ENCODE assay signal across 30 mouse cellular contexts in the genomic region with DNA sequence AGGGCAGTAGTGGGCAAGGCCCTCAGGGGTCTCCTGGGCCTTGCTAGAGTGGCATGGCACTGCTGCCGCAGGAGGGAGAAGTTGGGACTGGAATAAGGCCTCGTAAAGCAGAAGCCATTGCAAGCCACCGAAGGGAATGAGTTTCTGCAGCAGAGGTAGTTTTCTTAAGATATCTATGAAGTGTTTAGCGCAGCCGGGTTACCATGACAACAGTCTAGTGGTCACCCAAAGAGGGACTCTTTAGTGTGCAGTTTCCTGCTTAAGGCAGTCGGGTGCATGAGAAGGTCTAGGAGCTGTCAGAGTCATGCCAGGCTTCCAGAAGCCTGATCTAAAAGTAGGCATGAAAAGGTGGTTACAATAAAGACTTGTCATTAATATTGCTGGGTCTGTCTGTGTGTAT.
A peak's percentile ranks its signal among the peaks of the same experiment; 100 is the strongest.
DNase-seq lines count a peak whose midpoint lies in the region; ATAC-seq and TF ChIP-seq lines count a peak whose summit lies in the region.
"Had no signal": no experiment of that assay in that cellular context is flagged by ENCODE, and none has a peak within 500 bp of the region (broad histone marks: within the 10 kb centered on the region; RNA-seq: fewer than 3 reads in every experiment).

No protein-coding gene starts in this region.

- H3K9ac ChIP-seq in hindbrain, embryonic 13.5 days: no peak overlapping the region
- H3K9ac ChIP-seq in lung, embryonic 15.5 days: no peak overlapping the region
- H3K9ac ChIP-seq in midbrain, embryonic 13.5 days (replicated peaks): no peak overlapping the region
- H3K9ac ChIP-seq: embryonic facial prominence, embryonic 15.5 days; forebrain, embryonic 12.5 days; heart, embryonic 13.5 days; hindbrain, embryonic 15.5 days; intestine, embryonic 15.5 days; liver, embryonic 14.5 days; stomach, embryonic 15.5 days had no signal

- no peak for ATAC-seq in hindbrain, embryonic 13.5 days (ENCODE audit: low FRiP score)
- no peak for ATAC-seq in lung, embryonic 15.5 days (ENCODE audit: borderline replicate concordance, extremely low read depth, low FRiP score, low TSS enrichment)
- no peak for ATAC-seq in midbrain, embryonic 13.5 days
- ATAC-seq: intestine, embryonic 15.5 days had no signal

- no peak for TF ChIP-seq POLR2A in lung, adult 2 months (IDR thresholded peaks at IDR 0.05; ENCODE audit: borderline replicate concordance, extremely low read depth, low read depth, low read length)

- H3K4me2 ChIP-seq in hindbrain, embryonic 13.5 days: no peak overlapping the region
- 0 out of 2 replicates have a peak overlapping the region, but pooled peaks have one; percentile 16 for H3K4me2 ChIP-seq in lung, embryonic 15.5 days
- no peak overlapping the region for H3K4me2 ChIP-seq in midbrain, embryonic 13.5 days (replicated peaks)
- H3K4me2 ChIP-seq: embryonic facial prominence, embryonic 15.5 days; forebrain, embryonic 12.5 days; heart, embryonic 13.5 days; hindbrain, embryonic 15.5 days; intestine, embryonic 15.5 days; stomach, embryonic 15.5 days had no signal

- H3K9me3 ChIP-seq in hindbrain, embryonic 13.5 days: no peaks in the 10 kb centered on the region
- no peaks in the 10 kb centered on the region for H3K9me3 ChIP-seq in hindbrain, embryonic 10.5 days
- no peaks in the 10 kb centered on the region for H3K9me3 ChIP-seq in lung, embryonic 15.5 days
- H3K9me3 ChIP-seq in midbrain, embryonic 13.5 days: no peaks in the 10 kb centered on the region
- H3K9me3 ChIP-seq: embryonic facial prominence, embryonic 10.5 days; embryonic facial prominence, embryonic 15.5 days; forebrain, embryonic 12.5 days; heart, embryonic 13.5 days; hindbrain, embryonic 15.5 days; intestine, embryonic 15.5 days; stomach, embryonic 15.5 days had no signal

- no peak for TF ChIP-seq CTCF in lung, adult 2 months (IDR thresholded peaks at IDR 0.05; ENCODE audit: insufficient read depth, low read length)

- intact Hi-C loops in left cerebral cortex, postnatal 10 days (cut with DNase I): no loop called here

- DNase-seq in hindbrain, embryonic 10.5 days (ENCODE audit: low spot score): no peak
- no peak for DNase-seq in lung, adult 2 months
- peak; percentile 46 for DNase-seq in brain, adult 2 months (ENCODE audit: low read depth, low spot score)
- no peak for DNase-seq in left cerebral cortex, postnatal 10 days (ENCODE audit: extremely low spot score in 1 of 2, low spot score in 2 of 2)
- no peak for DNase-seq in T-cell, adult 2 months (ENCODE audit: low spot score)
- DNase-seq: adrenal gland, adult 8-10 months; B cell, adult 2 months; cerebellum, adult 8-10 months; cerebellum, postnatal 25 days; gastrocnemius, postnatal 14 days; heart, postnatal 14 days; kidney, adult 2 months; kidney, postnatal 36 days; left cerebral cortex, postnatal 4 days; liver; right cerebral cortex, postnatal 25 days; thymus, postnatal 14 days had no signal

- WGBS in hindbrain, embryonic 13.5 days: 84% methylated on average over 6 of the region's 6 CpGs
- WGBS in hindbrain, embryonic 10.5 days: 93% methylated on average over 6 of the region's 6 CpGs
- WGBS in lung, embryonic 15.5 days: 60% methylated on average over 6 of the region's 6 CpGs
- 64% methylated on average over 6 of the region's 6 CpGs for WGBS in lung, adult 2 months
- 86% methylated on average over 6 of the region's 6 CpGs for WGBS in midbrain, embryonic 13.5 days

- 0 out of 2 replicates have a peak overlapping the region, but pooled peaks have one; percentile 12 for H3K27ac ChIP-seq in hindbrain, embryonic 13.5 days
- no peak overlapping the region for H3K27ac ChIP-seq in hindbrain, embryonic 10.5 days
- no peak overlapping the region for H3K27ac ChIP-seq in lung, embryonic 15.5 days
- 0 out of 2 replicates have a peak overlapping the region, but pooled peaks have one; percentile 17 for H3K27ac ChIP-seq in midbrain, embryonic 13.5 days
- H3K27ac ChIP-seq: embryonic facial prominence, embryonic 10.5 days; embryonic facial prominence, embryonic 15.5 days; forebrain, embryonic 12.5 days; heart, embryonic 13.5 days; hindbrain, embryonic 15.5 days; intestine, embryonic 15.5 days; layer of hippocampus, adult 2 months; liver, embryonic 14.5 days; macrophage; stomach, embryonic 15.5 days had no signal

- H3K4me1 ChIP-seq in hindbrain, embryonic 13.5 days (replicated peaks): peaks cover 26% of the 10 kb centered on the region
- H3K4me1 ChIP-seq in hindbrain, embryonic 10.5 days (replicated peaks): 0 out of 2 replicates have a peak, but pooled peaks cover 6% of the 10 kb centered on the region
- peaks cover 5% of the 10 kb centered on the region; the same call in 1 of the 2 replicates for H3K4me1 ChIP-seq in lung, embryonic 15.5 days
- no peaks in the 10 kb centered on the region for H3K4me1 ChIP-seq in lung, adult 2 months (ENCODE audit: control insufficient read depth, insufficient read depth, low read length)
- H3K4me1 ChIP-seq in midbrain, embryonic 13.5 days (replicated peaks): peaks cover 20% of the 10 kb centered on the region
- H3K4me1 ChIP-seq: embryonic facial prominence, embryonic 10.5 days; embryonic facial prominence, embryonic 15.5 days; intestine, embryonic 15.5 days; stomach, embryonic 15.5 days had no signal

- no peak overlapping the region for H3K4me3 ChIP-seq in hindbrain, embryonic 13.5 days
- H3K4me3 ChIP-seq in hindbrain, embryonic 10.5 days: no peak overlapping the region
- H3K4me3 ChIP-seq in lung, embryonic 15.5 days: no peak overlapping the region
- H3K4me3 ChIP-seq in lung, adult 2 months (replicated peaks; ENCODE audit: extremely low read depth, low read depth, low read length): no peak overlapping the region
- no peak overlapping the region for H3K4me3 ChIP-seq in midbrain, embryonic 13.5 days (replicated peaks)
- H3K4me3 ChIP-seq: embryonic facial prominence, embryonic 10.5 days; embryonic facial prominence, embryonic 15.5 days; forebrain, embryonic 12.5 days; heart, embryonic 13.5 days; hindbrain, embryonic 15.5 days; intestine, embryonic 15.5 days; layer of hippocampus, adult 2 months; stomach, embryonic 15.5 days had no signal

- no peaks in the 10 kb centered on the region for H3K36me3 ChIP-seq in hindbrain, embryonic 13.5 days
- H3K36me3 ChIP-seq in hindbrain, embryonic 10.5 days: no peaks in the 10 kb centered on the region
- no peaks in the 10 kb centered on the region for H3K36me3 ChIP-seq in lung, embryonic 15.5 days
- no peaks in the 10 kb centered on the region for H3K36me3 ChIP-seq in midbrain, embryonic 13.5 days
- H3K36me3 ChIP-seq: embryonic facial prominence, embryonic 10.5 days; embryonic facial prominence, embryonic 15.5 days; forebrain, embryonic 12.5 days; heart, embryonic 13.5 days; hindbrain, embryonic 15.5 days; intestine, embryonic 15.5 days; stomach, embryonic 15.5 days had no signal

- H3K27me3 ChIP-seq in hindbrain, embryonic 13.5 days: no peaks in the 10 kb centered on the region
- H3K27me3 ChIP-seq in hindbrain, embryonic 10.5 days (ENCODE audit: insufficient read depth, poor library complexity, severe bottlenecking): no peaks in the 10 kb centered on the region
- no peaks in the 10 kb centered on the region for H3K27me3 ChIP-seq in lung, embryonic 15.5 days
- H3K27me3 ChIP-seq in midbrain, embryonic 13.5 days: no peaks in the 10 kb centered on the region
- H3K27me3 ChIP-seq: embryonic facial prominence, embryonic 15.5 days; forebrain, embryonic 12.5 days; heart, embryonic 13.5 days; hindbrain, embryonic 15.5 days; intestine, embryonic 15.5 days; stomach, embryonic 15.5 days had no signal

Comparison
In these comparisons a context has a peak if more than half of its experiments do, and no peak if none do; other contexts are left out.
1. H3K27ac ChIP-seq: peak in hindbrain, embryonic 13.5 days (single experiment) and midbrain, embryonic 13.5 days (single experiment); none in hindbrain, embryonic 10.5 days (single experiment) and lung, embryonic 15.5 days (single experiment).